Mouse (Mus musculus) liver, embryonic 12.5 days (tissue): ENCODE measurements around the gene Lct. TPM values are rescaled to one million over a fixed set of nuclear protein-coding genes. Genes with fewer than 3 reads are reported as not detected.

Experiments
- ATAC-seq: fragments of 200-750 bp; cut with Nextera tagmentation; 2 replicates; pipeline ENCODE4 v1.8.0; 2017; ENCODE audit warnings: moderate number of reproducible peaks, mild to moderate bottlenecking, moderate library complexity
- H3K27ac ChIP-seq: fragments of 300-500 bp; sonication (generic); 2 replicates; pipeline ENCODE4 v1.5.1; 2016; ENCODE audit warnings: mild to moderate bottlenecking
- H3K27me3 ChIP-seq: fragments of 300-500 bp; sonication (generic); replicated peaks from 2 replicates; pipeline ENCODE4 v1.6.1; 2016; ENCODE audit warnings: mild to moderate bottlenecking, moderate library complexity
- H3K36me3 ChIP-seq: fragments of 300-500 bp; sonication (generic); 2 replicates; pipeline ENCODE4 v1.6.1; 2016; ENCODE audit warnings: mild to moderate bottlenecking, moderate library complexity
- H3K4me1 ChIP-seq: fragments of 300-500 bp; sonication (generic); 2 replicates; pipeline ENCODE4 v1.6.1; 2016
- H3K4me2 ChIP-seq: fragments of 300-500 bp; sonication (generic); 2 replicates; pipeline ENCODE4 v1.6.1; 2016; ENCODE audit warnings: mild to moderate bottlenecking, moderate library complexity
- H3K4me3 ChIP-seq: fragments of 300-500 bp; sonication (generic); 2 replicates; pipeline ENCODE4 v1.5.1; 2016; ENCODE audit warnings: mild to moderate bottlenecking, moderate library complexity
- H3K9ac ChIP-seq: fragments of 300-500 bp; sonication (generic); 2 replicates; pipeline ENCODE4 v1.6.1; 2016; ENCODE audit warnings: mild to moderate bottlenecking, moderate library complexity
- H3K9me3 ChIP-seq: fragments of 300-500 bp; sonication (generic); replicated peaks from 2 replicates; pipeline ENCODE4 v1.6.1; 2016; ENCODE audit warnings: mild to moderate bottlenecking, moderate library complexity
- WGBS: fragments of 180-500 bp; shearing (Covaris S2); methylation state at CpG from one replicate; pipeline ENCODE4 v1.1.7; 2016; ENCODE audit not compliant: insufficient replicate concordance; 5-methylcytosine and 5-hydroxymethylcytosine counted together
- polyA plus RNA-seq: library from polyadenylated mRNA; unstranded; fragments of >200 nt; fragmentation: Nextera tagmentation; extraction: Ambion mirVana; gene quantifications from 2 replicates; pipeline ENCODE4 v1.2.1, GENCODE M21; 2016

The Lct gene
- polyA plus RNA-seq, 1 experiment from 2014 or later: not detected

GRCm38 (mm10) chr1:128235181-128235580 lies 92.9 kb downstream of the Lct start:
- Histone ChIP-seq H3K9me3 (no peaks in the 10 kb centered on the region), H3K27ac (no peak overlapping the region), H3K4me2 (no peak overlapping the region), H3K27me3 (no peaks in the 10 kb centered on the region), H3K4me3 (no peak overlapping the region), H3K36me3 (peaks cover 84% of the 10 kb centered on the region), H3K4me1 (no peaks in the 10 kb centered on the region), H3K9ac (no peak overlapping the region)
- no peak for ATAC-seq
- 87% methylated on average over 4 of the region's 4 CpGs for WGBS

Other genes starting within 250 kb of the Lct start
- gene Zranb3, start 225.3 kb downstream of the Lct start, polyA plus RNA-seq: 7.0 and 7.5 TPM in 2 replicates
- gene R3hdm1, start 225.0 kb downstream of the Lct start, polyA plus RNA-seq: 48.3 and 48.7 TPM in 2 replicates
- gene Ubxn4, start 84.4 kb downstream of the Lct start, polyA plus RNA-seq: 43.1 and 43.5 TPM in 2 replicates
- gene Mcm6, start 31.3 kb upstream of the Lct start, polyA plus RNA-seq: 343 and 345 TPM in 2 replicates
- gene Dars, start 89.0 kb upstream of the Lct start, polyA plus RNA-seq: 161 and 166 TPM in 2 replicates